Mouse (Mus musculus): ENCODE measurements around the gene Epdr1.
"Not testable (repeated sequence)": the region's sequence is repeated elsewhere in the genome, so short reads cannot be mapped to it uniquely, and the experiment has no call there.

Gene Epdr1

DNA sequence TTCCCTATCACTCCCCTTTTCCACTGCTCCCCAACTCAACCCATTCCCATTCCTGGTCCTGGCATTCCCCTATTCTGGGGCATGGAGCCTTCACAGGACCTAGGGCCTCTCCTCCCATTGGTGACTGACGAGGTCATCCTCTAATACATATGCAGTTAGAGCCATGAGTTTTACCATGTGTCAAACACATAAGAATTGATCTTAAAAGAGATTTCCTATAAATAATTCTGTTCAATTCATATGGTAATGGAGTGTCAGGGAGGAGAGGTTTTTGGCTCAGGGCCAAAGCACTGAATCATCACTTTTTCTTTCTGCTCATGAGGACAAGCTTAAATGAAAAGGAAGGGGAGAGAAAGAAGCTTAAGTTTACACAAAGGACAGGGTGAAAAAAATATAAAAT, 7.4 kb downstream of the Epdr1 start:
- in situ Hi-C loops (cut with MboI; ENCODE audit: unreplicated experiment in 2 of 2) = no loop called here

DNA sequence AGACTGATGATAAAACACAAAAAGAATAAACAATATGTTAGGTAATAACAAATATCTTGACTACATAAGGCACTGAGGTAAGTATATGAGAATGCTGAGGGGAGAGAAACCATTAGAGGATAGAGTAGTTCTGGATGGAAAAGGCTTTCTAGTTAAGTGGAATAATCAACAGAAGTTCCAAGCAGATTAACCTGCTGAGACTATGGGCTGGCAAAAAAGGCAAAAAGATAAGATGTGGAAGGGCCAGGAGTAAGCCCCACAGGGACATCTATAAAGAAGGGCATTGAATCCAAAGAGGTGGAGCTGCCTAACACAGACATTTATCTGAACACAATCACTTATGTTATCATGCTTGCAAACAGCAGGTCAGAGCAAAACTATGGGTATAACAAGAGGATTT, 11.6 kb downstream of the Epdr1 start:
- in situ Hi-C loops (cut with MboI; ENCODE audit: unreplicated experiment in 2 of 2) = no loop called here

DNA sequence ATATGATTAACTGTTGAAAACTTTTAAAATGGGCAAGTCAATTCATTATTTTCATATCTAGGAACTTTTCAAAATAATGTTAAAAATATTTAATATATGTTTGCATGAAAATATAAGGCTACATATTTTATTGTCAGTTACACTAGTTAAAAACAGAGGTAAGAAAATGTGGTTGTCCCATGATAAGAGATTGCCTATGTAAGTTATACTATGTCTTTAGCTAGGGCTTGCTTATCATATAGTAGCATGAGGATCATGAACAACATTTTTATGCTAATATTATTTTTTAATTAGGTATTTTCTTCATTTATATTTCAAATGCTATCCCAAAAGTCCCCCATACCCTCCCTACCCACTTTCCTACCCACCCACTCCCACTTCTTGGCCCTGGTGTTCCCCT, 14.8 kb downstream of the Epdr1 start:
- in situ Hi-C loops (cut with MboI; ENCODE audit: unreplicated experiment in 2 of 2) = no loop called here

DNA sequence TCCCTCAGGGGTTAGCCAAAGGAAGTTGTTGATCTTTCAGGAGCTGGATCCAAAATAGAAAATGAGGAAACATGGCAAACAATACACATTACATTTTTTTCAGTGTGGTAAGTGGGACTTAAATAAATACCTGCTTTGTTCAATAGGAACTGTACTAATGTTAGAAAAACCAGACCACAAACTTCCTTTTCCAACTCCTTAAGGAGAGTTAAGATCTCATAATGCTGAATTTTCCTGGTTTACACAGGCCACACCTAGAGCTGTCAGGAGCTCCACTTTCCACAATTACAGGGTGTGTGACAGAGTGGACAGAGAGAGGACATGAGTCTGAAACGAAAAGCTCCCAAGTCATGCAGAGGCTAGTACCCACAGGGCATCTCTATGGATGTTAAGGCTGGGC, 16.0 kb downstream of the Epdr1 start:
- in situ Hi-C loops (cut with MboI; ENCODE audit: unreplicated experiment in 2 of 2) = no loop called here

DNA sequence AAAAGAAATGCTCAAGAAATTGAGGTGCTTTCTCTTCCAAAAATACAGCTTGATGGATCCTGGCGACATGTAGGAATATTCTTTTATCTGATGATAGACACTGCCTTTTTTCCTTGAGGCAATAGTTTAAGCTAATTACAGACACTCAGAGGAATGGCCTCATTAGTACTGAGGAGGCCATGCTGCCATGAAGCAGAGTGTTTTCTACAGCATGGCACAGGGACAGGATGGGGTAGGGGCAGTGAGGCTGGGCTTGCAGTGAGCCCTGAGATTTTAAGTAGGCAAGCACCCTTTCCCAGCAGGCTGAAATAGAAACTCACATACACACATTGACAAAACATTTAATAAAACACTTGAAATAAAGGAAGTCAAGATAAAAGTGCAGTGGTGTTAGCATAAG, 17.2 kb downstream of the Epdr1 start:
- in situ Hi-C loops (cut with MboI; ENCODE audit: unreplicated experiment in 2 of 2) = no loop called here

DNA sequence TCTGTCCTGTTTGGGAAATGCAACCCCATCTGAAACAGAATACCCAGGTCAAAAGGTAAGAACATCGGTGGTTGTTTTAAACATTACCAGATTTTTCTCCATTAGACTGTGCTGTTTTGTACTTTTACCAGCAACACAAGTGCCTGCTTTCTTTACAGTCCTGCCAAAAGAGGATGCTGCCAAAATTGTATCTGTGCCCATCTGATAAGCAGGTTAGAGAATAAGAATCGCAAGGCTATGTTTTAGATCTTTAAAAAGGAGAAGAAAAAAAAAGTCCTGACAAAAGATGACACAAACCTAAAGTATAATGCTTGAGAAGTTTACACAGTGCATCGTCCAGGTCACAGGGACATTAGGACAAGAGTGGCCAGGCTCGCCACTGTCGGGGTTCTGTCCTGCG, 20.5 kb downstream of the Epdr1 start:
- in situ Hi-C loops (cut with MboI; ENCODE audit: unreplicated experiment in 2 of 2) = no loop called here

DNA sequence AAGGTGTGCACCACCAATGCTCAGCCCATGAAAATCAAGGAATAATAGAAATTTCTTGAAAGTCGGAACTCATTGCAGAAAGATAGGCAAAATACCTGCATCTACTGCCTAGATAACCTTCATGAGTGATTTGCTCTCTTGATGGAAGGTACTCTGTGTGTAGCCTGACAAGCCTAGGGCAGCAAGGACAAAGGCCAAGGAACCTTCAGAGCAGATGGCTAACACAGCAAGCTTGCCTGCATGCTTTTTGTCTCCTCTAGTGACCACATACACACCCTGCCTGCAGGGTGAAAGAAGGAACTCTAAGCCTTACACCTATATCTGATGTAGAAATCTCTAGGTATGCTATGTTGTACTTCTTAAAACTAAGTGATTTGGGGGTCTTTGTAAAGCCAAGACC, 24.6 kb downstream of the Epdr1 start:
- in situ Hi-C loops (cut with MboI; ENCODE audit: unreplicated experiment in 2 of 2) = no loop called here

DNA sequence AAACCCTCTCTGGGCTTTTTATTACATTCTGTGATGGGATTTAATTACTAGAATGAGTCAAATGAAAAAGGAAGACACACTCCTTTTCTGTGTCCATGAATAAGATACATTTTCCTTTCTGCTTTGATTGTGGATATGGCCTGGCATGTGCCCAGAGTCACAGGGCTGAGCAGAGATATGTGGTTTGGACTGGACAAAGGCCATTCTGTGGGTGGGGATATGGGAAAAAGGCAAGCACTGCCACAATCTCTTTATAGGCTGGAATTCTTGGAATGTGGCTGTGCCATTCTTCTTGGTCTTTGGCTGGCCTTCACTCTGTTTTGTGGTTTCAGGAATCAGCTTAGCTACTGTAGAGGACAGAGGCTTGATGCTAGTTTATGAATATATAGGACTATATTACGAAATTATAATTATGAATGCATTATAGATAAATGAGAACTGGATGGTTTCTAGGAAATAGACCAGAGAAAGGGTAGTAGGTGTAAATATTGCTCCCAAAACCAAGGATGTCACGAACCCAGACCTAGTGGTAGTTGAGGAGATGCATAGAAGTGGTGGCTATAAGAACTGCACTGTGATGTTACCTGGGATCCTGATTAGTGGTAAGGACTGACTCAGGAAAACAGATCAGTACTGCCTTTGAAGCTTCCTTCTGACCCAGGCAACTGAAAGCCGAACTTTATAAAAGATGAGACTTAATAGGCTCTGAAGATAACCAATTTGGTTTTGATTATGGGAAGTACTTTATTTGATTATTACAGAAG, 28.5 kb downstream of the Epdr1 start:
- in situ Hi-C loops (cut with MboI; ENCODE audit: unreplicated experiment in 2 of 2) = no loop called here

DNA sequence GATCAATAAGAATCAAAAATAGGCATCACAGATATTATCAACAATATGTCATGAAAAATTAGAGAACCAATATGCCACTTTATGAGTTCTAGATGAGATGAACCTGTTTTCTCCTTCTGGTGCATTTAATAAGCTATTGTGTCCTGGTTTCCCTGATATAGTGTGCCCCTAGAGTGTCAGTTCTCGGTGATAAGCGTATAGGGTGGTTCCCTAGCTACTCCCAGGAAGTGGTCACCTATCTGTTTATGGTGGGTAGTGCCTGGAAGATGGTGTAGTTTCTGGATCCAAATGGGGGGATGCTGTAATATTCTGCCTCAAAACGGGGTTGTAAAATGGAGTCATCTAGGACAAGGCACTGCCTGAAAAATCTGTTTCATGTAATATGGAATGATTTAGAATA, 43.8 kb downstream of the Epdr1 start:
- in situ Hi-C loops (cut with MboI; ENCODE audit: unreplicated experiment in 2 of 2) = no loop called here

DNA sequence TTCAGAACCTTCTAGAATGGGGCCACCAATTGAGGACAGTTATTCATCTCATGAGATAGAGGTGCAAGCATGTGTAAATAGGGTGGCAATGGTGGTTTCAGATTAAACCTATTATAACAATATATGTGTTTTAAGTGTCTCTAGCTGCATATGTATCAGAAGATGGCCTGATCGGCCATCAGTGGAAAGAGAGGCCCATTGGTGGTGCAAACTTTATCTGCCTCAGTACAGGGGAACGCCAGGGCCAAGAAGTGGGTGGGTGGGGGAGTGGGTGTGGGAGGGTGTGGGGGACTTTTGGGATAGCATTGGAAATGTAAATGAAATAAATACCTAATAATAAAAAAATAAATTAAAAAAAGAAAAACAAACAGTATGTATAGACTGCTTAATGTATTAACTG, 45.0 kb downstream of the Epdr1 start:
- in situ Hi-C loops (cut with MboI; ENCODE audit: unreplicated experiment in 2 of 2) = not testable (repeated sequence)

DNA sequence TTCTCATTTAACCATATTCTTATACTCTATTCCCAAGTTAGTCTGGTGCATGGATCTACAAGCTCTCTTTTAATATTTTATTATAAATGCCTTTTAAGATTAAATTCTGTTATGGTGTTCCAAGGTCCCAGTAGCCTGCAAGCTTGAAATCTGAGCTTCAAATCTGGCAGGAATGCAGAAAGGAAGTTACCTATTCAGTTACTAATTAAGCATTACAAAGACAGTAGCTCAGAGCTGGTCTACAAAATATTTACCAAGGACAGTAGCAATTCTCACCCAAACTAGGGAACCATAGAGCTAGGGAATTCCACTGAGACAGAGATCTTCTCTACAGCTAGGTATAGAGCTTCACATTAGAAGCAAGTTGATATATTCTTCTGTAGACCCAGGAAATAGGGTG, 49.6 kb downstream of the Epdr1 start:
- in situ Hi-C loops (cut with MboI; ENCODE audit: unreplicated experiment in 2 of 2) = not testable (repeated sequence)

DNA sequence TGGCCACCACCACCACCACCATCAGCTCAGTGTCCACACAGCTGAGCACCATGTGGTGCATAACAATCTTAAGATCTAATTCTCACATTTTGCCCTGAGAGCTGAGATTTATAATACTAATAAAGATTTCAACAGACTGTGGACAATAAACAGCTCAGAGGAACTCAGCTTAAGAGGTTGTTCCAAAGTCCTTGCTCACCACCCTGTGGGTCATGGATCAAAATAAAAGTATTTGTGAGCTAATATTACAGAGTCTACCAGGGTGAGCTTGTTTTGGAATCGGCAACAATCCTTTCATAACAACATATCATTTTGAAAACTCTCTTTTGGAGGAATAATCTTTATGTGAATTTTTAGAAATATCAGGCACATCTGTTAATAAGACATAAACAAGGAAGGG, 57.2 kb downstream of the Epdr1 start:
- in situ Hi-C loops (cut with MboI; ENCODE audit: unreplicated experiment in 2 of 2) = no loop called here

DNA sequence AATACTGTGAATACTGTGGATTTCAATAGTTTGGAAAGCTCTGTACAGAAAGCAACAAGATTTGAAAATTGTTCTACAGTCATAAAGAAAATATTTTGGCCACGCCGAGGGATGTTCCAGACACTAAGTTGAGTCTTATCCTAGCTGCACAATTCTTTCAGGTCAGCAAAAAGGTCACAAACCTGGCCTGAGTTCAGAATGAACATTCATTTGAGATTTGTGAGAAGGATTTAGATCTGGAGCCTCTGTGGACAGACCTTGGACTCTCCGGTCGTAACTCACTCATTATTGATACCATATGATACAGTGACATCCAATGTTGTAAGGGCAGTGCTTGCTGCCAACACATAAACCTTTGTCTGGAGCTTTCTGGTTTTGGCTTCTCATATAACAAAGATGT, 64.3 kb downstream of the Epdr1 start:
- in situ Hi-C loops (cut with MboI; ENCODE audit: unreplicated experiment in 2 of 2) = no loop called here
